Mouse (Mus musculus): Measurements from ENCODE around the gene Fry. TPM values are rescaled to one million over a fixed set of nuclear protein-coding genes. Genes with fewer than 3 reads are reported as not detected.

Gene Fry
- polyA plus RNA-seq, 1 experiment from 2014 or later: 8.5 TPM

DNA sequence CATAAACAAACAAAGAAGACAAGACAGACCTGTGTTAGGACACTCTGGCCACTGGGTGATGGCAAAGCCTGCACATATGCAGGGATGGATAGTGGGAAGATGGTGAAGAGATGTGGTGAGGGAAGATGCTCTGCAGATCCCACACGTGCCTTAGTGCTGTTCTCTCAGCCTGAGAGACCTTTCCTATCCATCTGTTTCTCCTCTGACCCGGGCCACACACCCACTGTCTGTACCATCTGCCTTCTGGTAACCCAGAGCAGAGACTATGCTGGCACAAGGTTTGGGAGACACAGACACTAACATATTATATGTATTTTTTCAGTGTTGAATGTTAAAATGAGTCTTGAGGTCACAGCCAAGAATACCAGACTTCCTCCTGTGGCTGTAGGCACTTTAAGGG lies 183.7 kb downstream of the Fry start:
- ATAC-seq (replicated peaks; ENCODE audit: low FRiP score, low read depth) (no peak), DNase-seq (ENCODE audit: low spot score) (no peak)
- Histone ChIP-seq H3K9ac (ENCODE audit: low read depth, low read length) (no peak overlapping the region), H3K27me3 (ENCODE audit: insufficient read depth, low read length) (no peaks in the 10 kb centered on the region), H3K9me3 (replicated peaks; ENCODE audit: low read length) (no peaks in the 10 kb centered on the region), H3K4me2 (ENCODE audit: low read length) (no peak overlapping the region), H3K4me3 (replicated peaks; ENCODE audit: low read depth, low read length) (no peak overlapping the region), H3K36me3 (ENCODE audit: insufficient read depth, low read length) (no peaks in the 10 kb centered on the region), H3K27ac (no peak overlapping the region), H3K4me1 (replicated peaks; ENCODE audit: insufficient read depth, low read length) (no peaks in the 10 kb centered on the region)
- TF ChIP-seq CTCF (IDR thresholded peaks at IDR 0.05; ENCODE audit: low read depth): no peak
- 84% methylated on average over 2 of the region's 2 CpGs for WGBS

DNA sequence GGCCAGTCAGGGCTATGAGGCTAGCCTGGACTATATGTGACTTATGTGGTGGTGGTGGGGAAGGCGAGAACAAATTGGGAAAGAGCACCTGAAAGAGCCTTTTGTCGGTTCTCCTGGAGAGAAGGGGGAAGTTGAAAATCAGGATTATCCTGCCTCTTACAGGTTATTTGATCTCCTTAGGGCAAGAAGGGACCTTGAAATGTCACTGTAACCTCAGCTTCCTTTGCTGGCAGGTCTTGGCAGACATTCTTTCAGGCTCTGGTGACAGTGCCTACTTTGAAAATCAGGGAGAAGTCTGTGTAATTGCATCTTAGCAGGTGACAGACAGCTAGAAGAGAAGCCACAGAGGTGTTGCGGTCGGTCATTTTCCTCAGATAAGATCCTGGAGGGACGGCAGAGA lies 184.6 kb downstream of the Fry start:
- H3K4me2 ChIP-seq (ENCODE audit: low read length): no peak overlapping the region
- DNase-seq (ENCODE audit: low spot score): no peak
- no peak for ATAC-seq (replicated peaks; ENCODE audit: low FRiP score, low read depth)
- 65% methylated on average over 5 of the region's 5 CpGs for WGBS
- no peak overlapping the region for H3K9ac ChIP-seq (ENCODE audit: low read depth, low read length)
- H3K4me1 ChIP-seq (replicated peaks; ENCODE audit: insufficient read depth, low read length): no peaks in the 10 kb centered on the region
- TF ChIP-seq CTCF (IDR thresholded peaks at IDR 0.05; ENCODE audit: low read depth): no peak
- H3K4me3 ChIP-seq (replicated peaks; ENCODE audit: low read depth, low read length): no peak overlapping the region
- H3K27me3 ChIP-seq (ENCODE audit: insufficient read depth, low read length): no peaks in the 10 kb centered on the region
- H3K27ac ChIP-seq: no peak overlapping the region
- H3K36me3 ChIP-seq (ENCODE audit: insufficient read depth, low read length): no peaks in the 10 kb centered on the region
- no peaks in the 10 kb centered on the region for H3K9me3 ChIP-seq (replicated peaks; ENCODE audit: low read length)

DNA sequence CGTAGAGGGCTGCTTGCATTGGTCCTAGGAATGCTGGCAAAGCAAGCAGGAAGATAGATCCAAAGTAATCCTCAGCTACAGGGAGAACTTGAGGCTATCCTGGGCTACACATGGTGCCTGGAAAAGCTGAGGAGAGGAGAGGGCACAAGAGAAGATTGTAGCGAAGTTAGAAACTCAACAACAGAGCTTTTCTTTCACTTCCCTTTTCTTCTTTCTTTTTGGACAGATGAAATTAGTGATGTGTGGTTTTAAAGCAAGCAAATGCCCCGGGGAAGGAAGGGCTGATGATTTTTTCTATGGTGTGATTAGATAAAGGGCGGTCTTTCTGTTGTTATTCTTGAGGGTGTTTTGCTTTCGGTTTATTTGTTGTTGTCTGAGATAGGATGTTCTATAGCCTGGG lies 188.1 kb downstream of the Fry start:
- H3K4me1 ChIP-seq (replicated peaks; ENCODE audit: insufficient read depth, low read length): no peaks in the 10 kb centered on the region
- H3K9ac ChIP-seq (ENCODE audit: low read depth, low read length): no peak overlapping the region
- WGBS: 92% methylated on average over 5 of the region's 5 CpGs
- DNase-seq (ENCODE audit: low spot score): no peak
- no peaks in the 10 kb centered on the region for H3K36me3 ChIP-seq (ENCODE audit: insufficient read depth, low read length)
- ATAC-seq (replicated peaks; ENCODE audit: low FRiP score, low read depth): no peak
- H3K27ac ChIP-seq: no peak overlapping the region
- H3K27me3 ChIP-seq (ENCODE audit: insufficient read depth, low read length): no peaks in the 10 kb centered on the region
- H3K4me3 ChIP-seq (replicated peaks; ENCODE audit: low read depth, low read length): no peak overlapping the region
- TF ChIP-seq CTCF (IDR thresholded peaks at IDR 0.05; ENCODE audit: low read depth): no peak
- H3K4me2 ChIP-seq (ENCODE audit: low read length): no peak overlapping the region
- H3K9me3 ChIP-seq (replicated peaks; ENCODE audit: low read length): no peaks in the 10 kb centered on the region

DNA sequence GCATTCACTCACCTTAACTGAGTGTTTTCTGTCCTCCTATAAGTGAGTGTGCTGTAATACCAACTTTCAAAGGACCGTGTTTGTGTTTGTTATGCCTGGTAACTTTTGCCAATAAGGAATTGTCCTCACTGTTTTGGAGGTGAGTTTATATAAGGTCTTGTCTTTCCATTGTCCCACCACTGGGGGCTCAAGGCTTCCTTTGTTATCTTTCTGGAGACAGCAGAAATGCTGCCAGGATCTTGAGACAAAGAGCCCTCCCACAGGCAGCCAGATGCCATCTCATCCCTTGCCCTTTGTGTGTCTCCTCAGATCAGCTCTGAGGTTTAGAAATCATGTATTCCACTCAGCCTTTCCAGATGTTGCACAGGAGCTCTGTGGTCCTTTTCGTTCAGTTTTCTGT lies 194.8 kb downstream of the Fry start:
- no peaks in the 10 kb centered on the region for H3K27me3 ChIP-seq (ENCODE audit: insufficient read depth, low read length)
- peak; percentile 21; the same call in 1 of the 2 replicates for TF ChIP-seq CTCF (IDR thresholded peaks at IDR 0.05; ENCODE audit: low read depth)
- no peaks in the 10 kb centered on the region for H3K36me3 ChIP-seq (ENCODE audit: insufficient read depth, low read length)
- no peaks in the 10 kb centered on the region for H3K9me3 ChIP-seq (replicated peaks; ENCODE audit: low read length)
- no peak for DNase-seq (ENCODE audit: low spot score)
- no peak overlapping the region for H3K4me2 ChIP-seq (ENCODE audit: low read length)
- no peak overlapping the region for H3K4me3 ChIP-seq (replicated peaks; ENCODE audit: low read depth, low read length)
- H3K27ac ChIP-seq: no peak overlapping the region
- no peaks in the 10 kb centered on the region for H3K4me1 ChIP-seq (replicated peaks; ENCODE audit: insufficient read depth, low read length)
- 84% methylated on average over 2 of the region's 2 CpGs for WGBS
- H3K9ac ChIP-seq (ENCODE audit: low read depth, low read length): no peak overlapping the region
- ATAC-seq (replicated peaks; ENCODE audit: low FRiP score, low read depth): no peak

DNA sequence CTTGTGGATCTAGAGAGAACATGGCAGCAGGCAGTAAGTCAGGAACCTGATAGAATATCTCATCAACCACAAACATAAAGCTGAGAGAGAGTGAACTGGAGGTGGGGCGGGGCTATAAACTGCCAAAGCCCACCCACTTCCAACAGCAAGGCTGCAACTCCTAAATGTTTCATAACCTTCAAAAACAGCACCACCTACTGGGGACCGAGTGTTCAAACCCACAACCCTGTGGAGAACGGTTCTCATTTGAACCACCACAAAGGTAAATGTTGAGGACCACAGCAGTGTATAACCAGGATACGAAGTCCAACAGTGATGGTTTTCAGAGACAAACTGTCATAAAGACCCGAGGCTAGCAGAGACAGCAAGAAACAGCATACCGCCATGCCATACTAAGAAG lies 196.1 kb downstream of the Fry start:
- peak; percentile 11; the same call in 1 of the 2 replicates for TF ChIP-seq CTCF (IDR thresholded peaks at IDR 0.05; ENCODE audit: low read depth)
- H3K4me1 ChIP-seq (replicated peaks; ENCODE audit: insufficient read depth, low read length): no peaks in the 10 kb centered on the region
- no peaks in the 10 kb centered on the region for H3K36me3 ChIP-seq (ENCODE audit: insufficient read depth, low read length)
- H3K9me3 ChIP-seq (replicated peaks; ENCODE audit: low read length): no peaks in the 10 kb centered on the region
- no peak overlapping the region for H3K4me3 ChIP-seq (replicated peaks; ENCODE audit: low read depth, low read length)
- WGBS: 96% methylated on average over 6 of the region's 6 CpGs
- no peak overlapping the region for H3K4me2 ChIP-seq (ENCODE audit: low read length)
- DNase-seq (ENCODE audit: low spot score) (no peak), ATAC-seq (replicated peaks; ENCODE audit: low FRiP score, low read depth) (no peak)
- no peak overlapping the region for H3K27ac ChIP-seq
- no peak overlapping the region for H3K9ac ChIP-seq (ENCODE audit: low read depth, low read length)
- no peaks in the 10 kb centered on the region for H3K27me3 ChIP-seq (ENCODE audit: insufficient read depth, low read length)

DNA sequence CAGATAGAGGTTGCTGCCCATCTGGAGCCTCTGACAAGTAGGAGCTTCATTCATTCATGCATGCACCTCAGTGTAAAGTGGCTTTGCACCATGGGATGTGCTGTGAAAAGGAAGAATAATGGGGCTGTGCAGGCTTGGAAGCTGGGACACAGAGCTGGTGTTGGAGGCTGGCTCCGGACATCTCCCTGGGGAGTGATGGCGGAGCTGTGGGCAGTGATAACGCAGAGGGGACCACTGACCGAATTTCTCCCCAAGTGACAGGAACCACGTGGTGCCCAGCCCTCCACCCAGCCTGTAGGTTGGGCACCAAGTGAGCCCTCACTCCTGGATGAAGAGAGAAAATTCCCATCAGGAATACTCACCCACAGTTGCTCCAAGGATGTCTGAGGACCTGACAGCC lies 207.0 kb downstream of the Fry start:
- TF ChIP-seq CTCF (IDR thresholded peaks at IDR 0.05; ENCODE audit: low read depth): no peak
- H3K36me3 ChIP-seq (ENCODE audit: insufficient read depth, low read length): no peaks in the 10 kb centered on the region
- WGBS: 67% methylated on average over 5 of the region's 5 CpGs
- H3K4me2 ChIP-seq (ENCODE audit: low read length): no peak overlapping the region
- H3K9me3 ChIP-seq (replicated peaks; ENCODE audit: low read length): no peaks in the 10 kb centered on the region
- ATAC-seq (replicated peaks; ENCODE audit: low FRiP score, low read depth) (no peak), DNase-seq (ENCODE audit: low spot score) (no peak)
- H3K27me3 ChIP-seq (ENCODE audit: insufficient read depth, low read length): no peaks in the 10 kb centered on the region
- no peak overlapping the region for H3K4me3 ChIP-seq (replicated peaks; ENCODE audit: low read depth, low read length)
- no peak overlapping the region for H3K9ac ChIP-seq (ENCODE audit: low read depth, low read length)
- no peaks in the 10 kb centered on the region for H3K4me1 ChIP-seq (replicated peaks; ENCODE audit: insufficient read depth, low read length)
- H3K27ac ChIP-seq: no peak overlapping the region

DNA sequence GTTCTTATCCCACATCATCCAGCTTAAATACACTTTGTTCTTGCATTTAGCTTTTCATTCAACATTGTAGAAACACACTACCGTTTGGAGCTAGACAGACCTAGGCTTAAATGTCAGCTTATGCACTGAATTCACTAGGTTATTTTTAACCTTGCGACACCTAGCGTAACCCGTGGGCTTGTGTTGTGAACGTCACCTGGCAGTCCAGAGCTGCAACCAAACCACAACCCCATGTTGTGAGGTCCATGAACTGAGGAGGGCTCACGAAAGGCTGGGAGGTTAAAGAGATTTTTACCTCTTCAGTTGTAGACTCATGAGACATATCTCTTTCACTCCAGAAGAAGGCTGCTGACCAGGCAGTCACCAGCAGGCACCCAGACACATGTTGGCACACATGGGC lies 210.2 kb downstream of the Fry start:
- Histone ChIP-seq H3K4me1 (replicated peaks; ENCODE audit: insufficient read depth, low read length) (no peaks in the 10 kb centered on the region), H3K4me3 (replicated peaks; ENCODE audit: low read depth, low read length) (no peak overlapping the region), H3K9me3 (replicated peaks; ENCODE audit: low read length) (no peaks in the 10 kb centered on the region), H3K4me2 (ENCODE audit: low read length) (no peak overlapping the region), H3K36me3 (ENCODE audit: insufficient read depth, low read length) (no peaks in the 10 kb centered on the region), H3K27ac (no peak overlapping the region), H3K27me3 (ENCODE audit: insufficient read depth, low read length) (no peaks in the 10 kb centered on the region), H3K9ac (ENCODE audit: low read depth, low read length) (no peak overlapping the region)
- no peak for TF ChIP-seq CTCF (IDR thresholded peaks at IDR 0.05; ENCODE audit: low read depth)
- ATAC-seq (replicated peaks; ENCODE audit: low FRiP score, low read depth): no peak
- DNase-seq (ENCODE audit: low spot score): no peak
- WGBS: 86% methylated on average over 6 of the region's 6 CpGs
